Mouse (Mus musculus): ENCODE data around the gene Trim52.
"Not testable (repeated sequence)": the region's sequence is repeated elsewhere in the genome, so short reads cannot be mapped to it uniquely, and the experiment has no call there.

DNA sequence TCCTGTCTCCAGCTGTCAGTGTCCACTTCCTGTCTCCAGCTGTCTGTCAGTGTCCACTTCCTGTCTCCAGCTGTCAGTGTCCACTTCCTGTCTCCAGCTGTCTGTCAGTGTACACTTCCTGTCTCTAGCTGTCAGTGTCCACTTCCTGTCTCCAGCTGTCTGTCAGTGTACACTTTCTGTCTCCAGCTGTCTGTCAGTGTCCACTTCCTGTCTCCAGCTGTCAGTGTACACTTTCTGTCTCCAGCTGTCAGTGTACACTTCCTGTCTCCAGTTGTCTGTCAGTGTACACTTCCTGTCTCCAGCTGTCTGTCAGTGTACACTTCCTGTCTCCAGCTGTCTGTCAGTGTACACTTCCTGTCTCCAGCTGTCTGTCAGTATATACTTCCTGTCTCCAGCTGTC, 57.9 kb downstream of the Trim52 start:
- not testable (repeated sequence) for TF ChIP-seq CTCF, EP300 (IDR thresholded peaks at IDR 0.05; ENCODE audit: low read depth)

Measured in liver, postnatal 0 days (tissue).